Mouse (Mus musculus) kidney, postnatal 10 days (tissue): ENCODE data around the gene Dap3.
"Not testable (repeated sequence)": the region's sequence is repeated elsewhere in the genome, so short reads cannot be mapped to it uniquely, and the experiment has no call there.

Source experiments
- DNase-seq: peaks from one replicate; pipeline ENCODE4 v3.0.0; 2021; ENCODE audit warnings: mixed read lengths

Dap3 gene

DNA sequence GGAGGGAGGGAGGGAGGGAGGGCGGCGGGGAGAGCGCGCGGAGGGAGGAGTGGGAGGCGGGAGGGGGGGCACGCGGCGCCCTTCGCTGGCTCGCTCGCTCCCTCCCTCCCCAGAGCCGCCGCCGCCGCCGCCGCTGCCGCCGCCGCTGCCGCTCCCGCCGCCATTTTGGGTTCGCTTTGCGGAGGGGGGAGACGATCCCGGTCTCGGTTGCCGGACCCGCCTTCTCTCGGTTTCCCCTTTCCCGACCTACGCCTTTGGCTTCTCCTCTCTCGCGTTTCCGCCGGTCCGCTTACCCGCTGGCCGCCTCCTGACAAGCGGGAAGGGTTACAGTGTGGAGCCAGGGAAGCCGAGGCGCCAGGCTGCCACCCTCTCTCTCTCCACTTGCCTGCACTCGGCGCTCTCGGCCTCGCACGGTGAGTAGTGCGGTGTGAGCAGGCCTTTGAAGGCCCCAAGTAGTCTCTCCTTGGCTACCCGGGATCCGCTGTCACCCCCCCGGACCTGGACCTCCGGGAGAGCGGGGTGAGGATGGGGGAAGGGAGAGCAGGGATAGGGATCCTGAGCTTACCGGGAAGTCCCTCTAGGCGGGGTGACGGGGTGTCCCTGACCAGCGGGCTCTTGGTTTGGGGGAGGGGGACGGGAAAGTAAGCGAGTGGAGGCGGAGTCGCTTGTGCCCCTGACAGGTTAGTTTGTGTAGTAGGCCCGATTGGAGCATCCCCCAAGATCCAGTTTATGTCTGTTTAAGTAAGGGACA, at the start of gene Dap3, which contains the start of gene Ash1l:
Dap3 (minus strand) TSS at position 606 of the 751 bp plus-strand sequence.
Ash1l (plus strand) TSS at position 47 of the 751 bp plus-strand sequence.
- peak; percentile 81 for DNase-seq

DNA sequence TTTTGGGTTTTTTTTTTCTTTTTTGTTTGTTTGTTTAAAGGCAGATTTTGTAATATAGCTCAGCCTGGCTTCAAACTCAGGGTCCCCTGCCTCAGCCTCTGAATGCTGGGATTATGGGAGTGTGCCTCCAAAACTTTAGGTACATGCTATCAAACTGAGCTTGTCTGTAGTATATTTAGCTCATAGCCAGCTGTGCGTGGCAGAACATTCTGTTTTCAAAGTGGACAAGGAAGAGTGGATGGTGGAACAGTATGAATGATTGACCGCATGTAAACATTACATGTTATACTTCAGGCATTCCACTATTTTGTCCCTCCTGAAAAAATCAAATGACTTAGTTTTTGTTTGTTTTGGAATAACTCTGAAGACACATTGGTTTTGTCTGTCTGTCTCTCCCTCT, 41.8 kb upstream of the Dap3 start:
- no peak for DNase-seq

DNA sequence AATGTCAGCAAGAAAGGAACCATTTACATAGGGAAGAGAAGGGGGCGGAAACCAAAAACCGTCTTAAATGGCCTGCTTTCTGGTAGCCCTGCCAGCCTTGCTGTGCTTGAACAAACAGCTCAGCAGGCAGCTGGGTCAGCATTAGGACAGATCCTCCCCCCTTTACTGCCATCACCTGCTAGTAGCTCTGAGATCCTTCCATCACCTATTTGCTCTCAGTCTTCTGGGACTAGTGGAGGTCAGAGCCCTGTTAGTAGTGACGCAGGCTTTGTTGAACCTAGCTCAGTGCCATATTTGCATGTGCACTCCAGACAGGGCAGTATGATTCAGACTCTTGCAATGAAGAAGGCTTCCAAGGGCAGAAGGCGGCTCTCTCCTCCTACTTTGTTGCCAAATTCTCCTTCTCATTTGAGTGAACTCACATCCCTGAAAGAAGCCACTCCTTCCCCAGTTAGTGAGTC, 33.0 kb upstream of the Dap3 start:
- DNase-seq: no peak

DNA sequence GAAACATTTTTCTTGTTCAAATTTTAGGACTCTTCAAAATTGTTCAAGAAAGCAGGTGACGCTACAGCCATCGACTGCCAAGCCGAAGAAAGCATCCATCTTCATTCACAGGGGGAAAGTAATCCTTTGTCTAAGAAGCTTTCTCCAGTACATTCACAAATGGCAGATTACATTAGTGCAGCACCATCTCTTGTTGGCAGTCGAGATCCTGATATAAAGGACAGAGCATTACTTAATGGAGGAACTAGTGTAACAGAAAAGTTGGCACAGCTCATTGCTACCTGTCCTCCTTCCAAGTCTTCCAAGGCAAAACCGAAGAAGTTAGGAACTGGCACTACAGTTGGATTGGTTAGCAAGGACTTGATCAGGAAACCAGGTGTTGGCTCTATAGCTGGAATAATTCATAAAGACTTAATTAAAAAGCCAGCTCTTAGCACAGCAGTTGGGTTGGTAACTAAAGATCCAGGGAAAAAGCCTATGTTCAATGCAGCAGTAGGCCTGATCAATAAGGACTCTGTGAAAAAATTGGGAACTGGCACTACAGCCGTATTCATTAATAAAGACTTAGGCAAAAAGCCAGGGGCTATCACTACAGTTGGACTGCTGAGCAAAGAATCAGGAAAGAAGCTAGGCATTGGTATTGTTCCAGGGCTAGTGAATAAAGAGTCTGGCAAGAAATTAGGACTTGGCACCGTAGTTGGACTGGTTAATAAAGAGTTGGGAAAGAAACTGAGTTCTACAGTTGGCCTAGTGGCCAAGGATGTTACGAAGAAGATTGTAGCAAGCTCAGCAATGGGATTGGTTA, 30.4 kb upstream of the Dap3 start:
- DNase-seq: no peak

DNA sequence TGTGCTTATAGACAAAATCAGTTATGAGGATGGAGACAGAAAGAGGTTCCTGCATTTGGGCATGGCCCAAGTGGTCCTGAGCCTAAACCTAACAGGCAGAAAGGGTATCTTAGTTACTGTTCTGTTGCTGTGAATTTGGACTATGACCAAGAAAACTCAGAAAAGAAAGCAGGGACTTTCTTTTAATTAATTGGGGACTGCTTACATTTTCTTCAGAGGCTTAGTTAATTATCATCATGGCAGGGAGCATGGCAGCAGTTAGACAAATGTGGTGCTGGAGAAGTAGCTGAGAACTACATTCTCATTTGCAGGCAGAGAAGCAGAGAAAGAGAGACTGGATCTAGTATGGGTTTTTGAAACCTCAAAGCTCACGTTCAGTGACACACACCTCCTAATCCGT, 24.0 kb upstream of the Dap3 start:
- DNase-seq: no peak

DNA sequence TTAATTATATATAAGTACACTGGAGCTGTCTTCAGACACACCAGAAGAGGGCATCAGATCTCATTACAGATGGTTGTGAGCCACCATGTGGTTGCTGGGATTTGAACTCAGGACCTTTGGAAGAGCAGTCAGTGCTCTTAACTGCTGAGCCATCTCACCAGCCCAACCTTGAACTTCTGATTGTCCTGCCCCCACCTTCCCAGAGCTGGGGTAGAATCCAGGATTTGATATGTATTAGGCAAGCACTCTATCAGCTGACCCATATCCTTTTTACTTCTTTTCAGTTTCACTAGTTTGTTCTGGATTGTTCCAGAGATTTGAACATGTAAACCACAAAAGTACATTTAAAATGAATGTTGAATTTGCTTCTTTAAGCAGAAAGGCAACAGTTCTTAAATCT, 12.2 kb upstream of the Dap3 start:
- DNase-seq: not testable (repeated sequence)

DNA sequence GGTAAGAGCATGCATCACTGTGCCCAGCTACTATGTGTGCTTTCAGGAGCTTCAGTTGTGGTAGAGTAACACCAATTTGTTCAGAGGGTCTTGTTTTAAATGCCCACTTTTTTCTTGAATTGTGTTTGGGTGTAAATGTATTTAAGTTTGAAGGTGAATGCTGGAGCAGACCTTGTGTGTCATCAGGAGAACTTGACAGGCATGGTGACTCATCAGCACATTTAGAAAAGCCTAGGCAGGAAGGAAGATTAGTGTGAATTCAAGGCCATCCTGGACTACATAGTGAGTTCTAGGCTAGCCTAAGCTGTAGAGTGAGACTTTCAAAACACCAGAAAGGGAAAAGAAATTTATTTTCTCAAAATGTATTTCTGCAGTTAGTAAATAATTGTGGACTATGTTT, 2.8 kb upstream of the Dap3 start:
- no peak for DNase-seq

DNA sequence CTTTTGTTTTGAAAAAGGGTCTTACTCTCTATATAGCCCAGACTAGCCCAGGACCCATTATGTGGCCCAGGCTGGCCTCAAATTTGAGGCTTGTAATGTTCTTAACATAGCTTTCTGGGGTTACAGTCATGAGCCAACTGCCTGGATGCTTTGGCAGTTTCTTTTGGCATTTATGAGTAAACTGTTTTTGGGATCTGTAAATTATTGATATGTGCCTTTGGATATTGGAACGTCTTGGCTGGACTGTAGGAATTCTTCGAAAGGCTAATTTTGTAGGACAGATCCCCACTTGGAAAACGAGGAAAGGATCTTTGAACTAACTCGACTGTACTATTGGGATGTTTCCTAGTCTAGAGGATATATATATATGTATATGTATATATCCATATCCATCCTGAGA, 2.3 kb upstream of the Dap3 start:
- DNase-seq: no peak

DNA sequence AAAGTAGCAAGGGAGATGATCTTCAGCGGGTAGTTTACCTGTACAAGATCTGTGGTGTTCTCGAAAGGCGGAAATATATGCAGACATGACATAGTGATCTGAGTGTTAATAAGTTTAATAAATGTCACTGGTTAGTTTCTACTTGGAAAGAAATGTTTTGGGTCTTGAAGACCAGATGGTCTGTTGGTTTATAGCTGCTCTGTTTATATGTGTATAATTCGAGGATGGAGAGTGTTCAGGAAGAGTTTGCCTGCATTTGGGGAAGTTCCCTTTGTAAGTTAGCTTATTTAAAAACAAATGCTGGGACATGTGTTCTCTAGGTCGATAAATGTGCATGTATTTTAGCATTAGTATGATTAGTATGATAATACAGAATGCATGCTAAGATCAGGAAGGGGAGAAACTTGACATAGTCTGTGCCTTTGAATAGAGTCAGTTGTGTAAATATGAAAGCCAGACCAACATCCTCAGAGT, 383 bp upstream of the Dap3 start:
- DNase-seq: no peak

DNA sequence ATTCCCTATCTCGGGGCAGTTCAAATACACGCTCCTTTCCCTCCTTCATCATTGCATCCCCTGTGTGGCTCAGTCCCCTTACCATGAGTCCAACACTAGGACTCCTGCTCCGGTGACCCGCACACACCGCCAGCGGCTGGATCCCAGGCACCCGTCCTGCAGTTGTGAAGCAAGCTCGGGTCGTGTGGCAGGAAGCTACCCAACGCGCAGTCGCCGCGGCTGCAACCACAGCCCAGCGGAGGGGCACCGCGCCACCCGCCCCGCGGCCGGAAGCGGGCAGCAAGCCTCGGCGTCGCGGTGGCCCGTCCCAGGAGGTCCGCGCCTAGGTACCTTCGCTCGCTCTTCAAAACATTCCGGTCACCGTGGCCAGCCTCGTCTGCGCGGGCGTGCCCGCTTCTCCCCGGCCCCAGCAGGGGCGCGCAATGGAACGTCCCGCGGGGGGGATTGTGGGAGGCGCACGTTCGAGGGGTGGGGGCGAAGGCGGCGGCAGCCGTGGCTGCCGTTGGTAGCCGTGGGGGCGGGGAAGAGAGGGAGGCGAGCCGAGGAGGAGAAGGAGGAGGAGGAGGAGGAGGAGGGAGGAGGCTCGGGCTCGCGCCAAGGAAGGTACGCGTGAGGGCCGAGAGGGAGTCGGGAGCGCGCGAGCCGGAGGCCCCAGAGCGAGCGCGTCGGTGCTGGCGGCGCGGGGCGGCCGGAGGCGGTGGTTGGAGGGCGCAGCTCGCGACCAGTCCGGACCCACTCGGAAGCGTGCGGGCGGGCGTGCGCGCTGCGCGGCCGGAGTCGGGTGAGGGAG, 1.0 kb downstream of the Dap3 start:
- DNase-seq: peak; percentile 96

DNA sequence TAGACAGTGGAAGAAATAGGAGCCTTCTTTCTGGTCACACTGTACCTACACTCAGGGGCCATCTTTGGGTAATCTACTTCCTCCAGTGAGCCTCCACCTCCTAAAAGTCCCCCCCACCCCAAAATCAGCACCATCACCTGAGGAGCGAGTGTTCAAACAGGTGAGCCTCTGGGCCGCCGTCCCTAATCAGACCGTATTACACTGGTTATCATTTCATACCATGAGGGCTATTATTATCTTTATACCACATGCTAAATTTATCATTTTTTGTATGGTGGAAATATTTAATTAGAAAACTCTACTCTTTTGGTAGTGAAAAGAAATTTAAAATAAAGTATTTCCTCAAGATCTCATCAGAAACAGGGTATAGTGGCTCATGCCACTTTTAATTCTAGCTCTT, 6.9 kb downstream of the Dap3 start:
- no peak for DNase-seq

DNA sequence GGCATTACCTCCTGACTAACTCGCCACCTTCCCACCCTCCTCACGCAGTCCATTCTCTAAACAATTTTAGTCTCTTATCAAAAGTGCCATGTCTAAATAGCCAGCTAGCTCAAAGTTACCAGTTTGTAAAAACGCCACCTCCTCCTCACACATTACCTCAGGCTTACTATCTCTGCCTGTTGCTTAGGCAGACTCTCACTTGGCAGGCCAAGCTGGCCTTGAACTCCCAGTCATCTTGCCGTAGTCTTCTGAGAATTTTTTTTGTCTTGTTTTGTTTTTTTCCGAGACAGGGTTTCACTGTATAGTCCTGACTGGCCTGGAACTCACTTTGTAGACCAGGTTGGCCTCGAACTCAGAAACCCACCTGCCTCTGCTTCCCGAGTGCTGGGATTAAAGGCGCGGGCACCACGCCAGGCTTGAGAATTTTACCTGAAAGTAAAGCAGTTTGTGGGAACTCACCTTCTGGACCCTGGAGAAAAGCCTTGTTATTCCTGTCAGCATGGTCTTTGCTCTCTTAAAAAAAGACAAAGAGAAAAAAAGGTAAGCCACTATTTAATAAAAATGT, 8.6 kb downstream of the Dap3 start:
- DNase-seq: no peak

DNA sequence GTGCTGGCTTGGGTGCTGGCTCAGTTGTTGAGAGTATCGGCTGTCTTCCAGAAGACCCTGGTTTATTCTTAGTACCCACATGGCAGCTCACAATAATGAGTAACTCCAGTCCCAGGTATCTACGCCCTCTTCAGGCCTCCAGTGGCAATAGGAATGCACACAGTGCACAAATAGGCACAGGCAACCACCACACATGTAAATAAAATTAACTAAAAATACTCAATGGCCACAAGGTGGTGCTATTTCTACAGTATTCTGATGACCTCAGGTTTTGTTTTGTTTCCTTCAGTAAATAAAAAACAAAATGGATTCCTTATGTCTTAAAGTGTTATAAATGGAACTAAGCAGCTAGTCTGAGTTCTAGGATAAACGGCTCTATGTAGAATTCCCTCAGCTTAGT, 11.2 kb downstream of the Dap3 start:
- no peak for DNase-seq

DNA sequence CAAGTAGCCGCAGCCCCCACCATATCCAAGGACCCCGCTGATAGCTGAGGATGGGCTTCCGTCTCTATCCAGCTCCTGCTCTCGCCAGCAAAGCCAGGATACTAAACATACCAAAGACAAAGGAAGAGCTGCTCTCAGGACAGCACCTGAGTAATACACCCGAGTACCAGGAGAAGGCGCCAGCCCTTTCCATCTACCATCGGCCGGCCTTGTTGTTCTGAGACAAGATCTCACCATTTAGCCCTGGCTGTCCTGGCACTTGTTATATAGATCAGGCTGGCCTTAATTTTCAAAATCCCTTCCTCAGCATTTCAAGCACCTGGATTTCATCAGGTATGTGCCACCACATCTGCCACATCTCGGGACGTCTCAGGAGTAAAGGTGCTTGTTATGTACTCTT, 11.9 kb downstream of the Dap3 start:
- DNase-seq: no peak

DNA sequence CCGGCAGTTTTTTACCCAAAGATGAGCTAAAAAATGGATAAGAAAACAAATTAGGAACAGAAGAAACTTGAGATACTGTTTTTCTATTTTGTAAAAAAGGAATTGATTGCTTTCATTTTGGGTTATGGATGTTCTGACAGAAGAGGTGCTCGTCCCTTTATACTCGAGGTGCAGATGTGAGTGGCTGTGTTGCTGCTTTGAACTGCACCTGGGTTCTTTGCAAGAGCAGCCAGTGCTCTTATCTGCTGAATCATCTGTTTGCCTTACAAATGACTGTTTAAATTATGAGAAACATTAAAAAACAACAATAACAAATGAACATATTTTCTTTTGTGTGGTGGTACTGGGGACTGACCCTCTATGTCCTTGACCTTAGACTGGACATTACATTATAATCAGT, 21.5 kb downstream of the Dap3 start:
- no peak for DNase-seq

DNA sequence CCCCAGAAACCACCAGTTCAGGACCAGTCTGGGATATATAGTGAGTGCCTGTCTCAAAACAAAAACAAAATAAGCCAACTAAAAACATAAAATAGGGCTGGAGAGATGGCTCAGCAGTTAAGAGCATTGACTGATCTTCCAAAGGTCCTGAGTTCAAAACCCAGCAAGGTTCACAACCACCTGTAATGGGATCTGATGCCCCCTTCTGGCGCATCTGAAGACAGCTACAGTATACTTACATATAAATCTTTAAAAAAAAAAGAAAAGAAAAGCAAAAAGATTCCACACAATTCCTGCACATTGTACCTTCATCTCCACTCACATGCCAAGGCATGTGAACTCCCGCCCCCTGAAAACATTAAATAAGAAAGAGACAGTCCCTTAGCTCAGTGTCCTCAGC, 25.3 kb downstream of the Dap3 start:
- no peak for DNase-seq

DNA sequence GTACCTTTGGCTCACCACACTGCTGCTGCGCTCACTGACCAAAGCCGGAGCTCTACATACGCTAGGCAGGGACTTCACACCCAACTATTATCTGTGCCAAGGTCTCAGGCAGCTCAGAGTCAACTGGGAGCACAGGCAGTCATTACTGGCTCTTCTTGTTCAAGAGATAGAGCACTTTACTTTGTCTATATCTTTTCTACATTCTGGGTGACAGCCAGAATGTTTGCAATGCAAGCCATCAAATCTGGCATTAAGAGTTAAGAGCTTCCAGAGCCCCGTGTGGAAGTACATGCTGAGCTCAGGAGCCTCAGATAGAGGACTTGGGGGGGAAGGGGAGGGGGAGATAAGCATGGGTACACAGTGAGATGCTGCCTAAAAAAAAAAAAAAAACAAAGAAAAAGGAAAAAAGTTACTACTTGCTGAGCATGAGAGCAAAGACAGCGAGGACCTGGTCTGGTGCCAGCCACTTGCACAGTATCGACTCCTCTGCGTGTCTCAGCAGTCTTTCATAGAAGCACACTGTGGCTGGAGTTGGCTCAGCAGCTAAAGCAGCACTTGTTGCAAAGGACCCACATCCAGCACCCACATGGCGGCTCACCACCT, 26.9 kb downstream of the Dap3 start:
- peak; percentile 37 for DNase-seq

DNA sequence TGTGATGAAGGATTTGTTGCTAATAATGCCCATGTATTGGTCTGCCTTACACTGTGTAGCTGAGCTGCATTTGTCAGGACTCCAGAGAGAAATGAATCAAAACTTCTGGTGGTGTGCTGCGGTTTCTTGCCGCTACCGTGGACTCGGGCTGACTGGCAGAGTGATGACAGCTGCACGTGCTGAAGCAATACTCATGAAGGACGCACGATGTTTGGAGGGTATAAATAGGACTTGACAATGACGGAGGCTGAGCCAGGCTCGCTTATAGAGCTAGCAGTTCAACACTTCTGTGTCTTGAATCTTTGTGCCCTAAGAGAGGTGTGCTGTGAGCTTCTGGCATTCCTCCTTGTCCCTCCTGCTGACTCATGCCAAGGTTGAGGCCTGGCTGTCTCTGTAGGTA, 29.6 kb downstream of the Dap3 start:
- no peak for DNase-seq

DNA sequence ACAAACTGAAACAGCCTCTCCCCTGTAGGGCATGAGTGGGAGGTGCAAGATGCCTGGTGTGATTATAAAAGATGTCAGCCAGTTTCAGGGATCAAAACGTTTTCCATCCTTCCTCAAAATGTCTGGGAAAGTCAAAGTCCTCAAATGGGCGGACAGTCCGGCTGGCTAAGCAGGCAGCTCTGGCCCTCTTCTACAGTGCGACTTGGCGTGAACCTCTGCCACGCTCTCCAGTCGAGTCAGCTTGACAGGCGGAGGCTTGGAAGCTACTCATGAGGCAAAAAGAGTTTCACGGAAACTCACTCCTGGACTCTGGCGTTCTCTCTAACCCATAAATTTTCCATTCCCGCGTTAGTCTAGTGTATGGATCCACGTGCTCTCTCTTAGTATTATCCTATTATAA, 32.0 kb downstream of the Dap3 start:
- peak; percentile 41 for DNase-seq

DNA sequence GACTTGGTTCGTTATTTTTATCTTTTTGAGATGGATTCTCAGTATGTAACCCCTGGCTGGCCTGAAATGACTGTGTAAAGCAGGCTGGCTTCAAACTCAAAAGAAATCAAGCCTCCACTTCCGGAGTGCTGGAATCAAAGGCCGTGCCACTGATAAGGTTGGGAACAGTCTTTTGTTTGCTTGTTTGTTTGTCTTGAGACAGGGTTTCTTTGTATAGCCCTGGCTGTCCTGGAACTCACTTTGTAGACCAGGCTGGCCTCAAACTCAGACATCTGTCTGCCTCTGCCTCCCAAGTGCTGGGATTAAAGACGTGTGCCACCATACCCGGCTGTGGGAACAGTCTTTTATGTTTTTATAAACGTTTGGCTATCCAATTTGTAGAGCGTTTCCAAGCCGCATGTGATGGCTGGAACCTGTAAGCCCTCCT, 36.6 kb downstream of the Dap3 start:
- no peak for DNase-seq

DNA sequence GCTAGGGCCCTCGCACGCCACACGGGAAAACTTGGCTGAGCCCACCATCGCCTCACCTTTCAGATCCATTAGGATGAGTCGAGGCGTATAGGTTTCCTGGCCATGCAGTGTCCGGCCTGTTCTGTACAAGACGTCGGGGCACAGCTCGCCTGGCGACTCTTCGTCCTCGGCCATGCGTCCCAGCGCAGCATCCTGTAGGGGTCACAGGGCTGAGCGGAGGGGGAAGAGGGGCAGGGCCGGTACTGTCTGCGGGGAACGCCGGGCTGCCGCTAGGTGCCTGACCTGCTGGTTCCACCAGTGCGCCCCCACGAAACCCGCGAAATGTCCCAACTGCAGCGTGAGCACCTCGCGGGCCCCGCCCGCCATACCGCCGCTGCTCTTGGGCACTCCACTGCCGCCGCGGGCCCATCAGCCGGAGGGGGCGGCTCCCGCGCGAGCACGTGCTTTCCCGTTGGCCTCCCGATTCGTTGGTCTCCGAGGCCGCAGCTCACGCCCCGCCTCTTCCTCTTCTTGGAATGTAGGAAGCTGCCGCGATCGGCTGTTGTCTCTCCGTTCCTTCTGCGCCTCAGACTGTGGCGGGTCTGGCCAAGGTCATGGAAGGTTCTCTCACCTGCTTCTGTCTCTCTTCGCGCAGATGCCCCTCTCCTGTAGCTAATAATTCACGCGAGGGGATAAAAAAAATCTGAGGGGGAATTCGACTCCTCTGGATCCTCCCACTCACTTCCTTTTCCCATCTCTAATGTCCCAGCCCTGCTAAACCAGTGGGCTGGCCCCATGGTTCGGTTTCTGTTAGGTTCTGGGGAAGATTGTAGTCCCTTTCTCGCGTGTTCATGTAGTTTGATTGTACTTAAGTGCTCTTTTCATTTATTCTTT, 37.2 kb downstream of the Dap3 start, which contains the start of gene Msto1:
Msto1 (minus strand) TSS at position 489 of the 873 bp plus-strand sequence.
- DNase-seq: peak; percentile 95
